Mouse (Mus musculus) ES-CJ7 (cell line): Measurements from ENCODE around the gene Gm21863.
A peak's percentile ranks its signal among the peaks of the same experiment; 100 is the strongest.
"Not testable (repeated sequence)": the region's sequence is repeated elsewhere in the genome, so short reads cannot be mapped to it uniquely, and the experiment has no call there.

ENCODE experiments used
- DNase-seq: peaks from one replicate; pipeline ENCODE4 v3.0.0; 2011; ENCODE audit warnings: low read depth, low spot score

Gene Gm21863

DNA sequence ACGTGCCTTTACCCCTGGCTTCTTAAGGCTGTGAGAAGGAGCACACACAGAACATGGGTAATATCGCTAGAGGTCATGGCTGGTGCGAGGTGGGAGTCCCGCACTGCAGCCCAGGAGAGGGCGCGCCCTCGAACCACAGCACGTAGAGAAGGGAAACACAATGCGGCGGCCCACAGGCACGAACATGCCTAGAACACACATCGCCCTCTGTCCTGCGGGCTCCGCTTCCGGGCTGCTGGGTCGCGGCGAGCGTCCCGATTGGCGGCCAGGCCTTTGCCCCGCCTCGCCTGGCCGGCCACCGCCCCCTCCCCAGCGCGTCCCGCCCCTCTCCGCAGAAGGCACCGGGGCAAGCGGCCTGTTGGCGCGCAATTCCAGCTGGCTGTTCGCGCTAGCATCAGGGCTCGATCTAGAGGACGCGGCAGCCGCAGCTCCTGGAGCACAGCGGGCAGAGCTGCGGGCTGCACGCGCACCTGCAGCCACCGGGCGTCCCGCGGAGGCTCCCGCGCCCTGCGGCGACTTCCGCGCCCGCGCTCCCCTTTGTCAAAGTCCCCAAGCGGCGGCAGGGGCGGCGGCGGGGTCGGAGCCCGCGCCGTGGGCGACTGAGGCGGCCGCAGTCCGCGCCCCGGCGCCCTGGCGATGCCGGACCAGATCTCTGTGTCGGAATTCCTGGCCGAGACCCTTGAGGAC lies at the start of gene Gm21863:
TSS of gene Gm21863 (plus strand) at position 637 of the 687 bp plus-strand sequence.
- not testable (repeated sequence) for DNase-seq

DNA sequence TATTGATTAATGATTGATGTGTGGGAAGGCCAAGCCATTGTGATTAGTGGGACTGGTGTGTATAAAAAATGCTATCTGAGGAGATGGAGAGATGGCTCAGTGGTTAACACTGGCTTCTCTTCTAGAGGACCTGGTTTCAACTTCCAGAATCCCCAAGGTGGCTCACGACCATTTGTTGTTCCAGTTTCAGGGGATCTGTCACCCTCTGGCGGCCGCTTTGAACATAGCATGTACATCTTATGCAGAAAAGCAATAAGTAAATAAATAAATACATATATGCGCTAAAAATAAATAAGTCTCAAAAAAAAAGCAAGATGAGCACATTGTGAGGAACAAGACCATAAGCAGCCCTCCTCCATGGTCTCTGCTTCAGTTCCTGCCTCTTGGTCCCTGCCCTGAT lies 26.3 kb upstream of the Gm21863 start:
- DNase-seq = peak; percentile 77
